Mouse (Mus musculus) small intestine, adult 2 months (tissue): ENCODE measurements at regions not wholly inside any gene's neighbourhood (a gene's known extent, or its start where the extent isn't known, plus 50 kb on each side); places are given as distances from the start of the nearest gene placed in this dataset.

Experiments
- CTCF ChIP-seq: fragments of 200-500 bp; IDR thresholded peaks from 2 replicates; pipeline ENCODE4 v1.5.1; 2012; ENCODE audit warnings: low read depth, mild to moderate bottlenecking, control low read depth, inconsistent platforms, low read length, moderate library complexity, mixed read lengths; ENCODE audit not compliant: insufficient replicate concordance, insufficient read length; ENCODE audit errors: extremely low read depth
- POLR2A ChIP-seq: fragments of 200-500 bp; IDR thresholded peaks from 2 replicates; pipeline ENCODE4 v1.6.1; 2012; ENCODE audit warnings: low read depth, mild to moderate bottlenecking, control low read depth, inconsistent platforms, low read length, moderate library complexity

GRCm38 (mm10) chr9:71387426-71387825 lies 98.3 kb downstream of the Polr2m start:
- TF ChIP-seq POLR2A = no peak
- TF ChIP-seq CTCF = no peak
